ENCODE assay signal across 8 mouse cellular contexts in the genomic region with DNA sequence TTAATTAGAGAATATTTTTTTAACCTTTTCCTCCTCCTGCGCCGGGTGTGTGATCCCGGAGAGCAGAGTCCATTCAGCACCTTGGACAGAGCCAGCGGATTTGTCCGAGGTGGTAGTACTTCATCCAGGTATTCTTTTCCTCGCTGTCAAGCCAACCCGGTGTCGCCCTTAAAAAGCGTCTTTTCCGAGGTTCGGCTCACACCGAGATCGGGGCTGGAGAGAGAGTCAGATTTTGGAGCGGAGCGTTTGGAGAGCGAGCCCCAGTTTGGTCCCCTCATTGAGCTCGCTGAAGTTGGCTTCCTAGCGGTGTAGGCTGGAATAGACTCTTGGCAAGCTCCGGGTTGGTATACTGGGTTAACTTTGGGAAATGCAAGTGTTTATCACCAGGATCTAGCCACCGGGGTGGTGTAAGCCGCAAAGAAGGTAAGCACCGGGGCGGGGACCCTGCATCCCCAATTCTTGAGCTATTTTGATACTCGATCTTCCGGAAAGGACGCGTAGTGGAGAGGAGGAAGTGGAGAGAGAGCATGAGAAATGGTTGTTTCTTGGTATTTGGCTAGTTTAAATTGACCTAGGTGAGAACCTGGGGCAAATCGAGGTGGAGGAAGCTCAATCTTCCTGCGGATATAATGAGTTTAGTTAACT. TPM values are rescaled to one million over a fixed set of nuclear protein-coding genes. Genes with fewer than 3 reads are reported as not detected.
DNase-seq lines count a peak whose midpoint lies in the region; ATAC-seq and TF ChIP-seq lines count a peak whose summit lies in the region.

No protein-coding gene starts in this region.

- H3K27me3 ChIP-seq in lung, embryonic 14.5 days (ENCODE audit: insufficient read depth, low read length), result peaks cover 63% of the 10 kb centered on the region
- no peaks in the 10 kb centered on the region for H3K27me3 ChIP-seq in cerebellum, adult 2 months (ENCODE audit: control insufficient read depth, insufficient read depth, low read length)
- peaks cover 49% of the 10 kb centered on the region for H3K27me3 ChIP-seq in forebrain, postnatal 0 days (ENCODE audit: insufficient read depth, low read length)
- H3K27me3 ChIP-seq in liver, embryonic 12.5 days (replicated peaks), result peaks cover 68% of the 10 kb centered on the region

- H3K4me2 ChIP-seq in lung, embryonic 14.5 days, result peak overlapping the region; percentile 43
- H3K4me2 ChIP-seq in forebrain, postnatal 0 days (ENCODE audit: low read depth), result peak overlapping the region; percentile 97
- peak overlapping the region; percentile 32; the same call in 1 of the 2 replicates for H3K4me2 ChIP-seq in liver, embryonic 12.5 days

- H3K36me3 ChIP-seq in lung, embryonic 14.5 days (ENCODE audit: insufficient read depth), result no peaks in the 10 kb centered on the region
- H3K36me3 ChIP-seq in forebrain, postnatal 0 days (ENCODE audit: insufficient read depth), result no peaks in the 10 kb centered on the region
- H3K36me3 ChIP-seq in liver, embryonic 12.5 days, result no peaks in the 10 kb centered on the region

- WGBS in lung, embryonic 14.5 days, result 2% methylated on average over 29 of the region's 29 CpGs
- WGBS in cerebellum, adult 2 months, result under 1% methylated on average over 29 of the region's 29 CpGs
- WGBS in forebrain, postnatal 0 days, result 1% methylated on average over 29 of the region's 29 CpGs
- WGBS in liver, embryonic 12.5 days (ENCODE audit: insufficient replicate concordance), result 3% methylated on average over 29 of the region's 29 CpGs

- no peak overlapping the region for H3K27ac ChIP-seq in lung, embryonic 14.5 days (ENCODE audit: low read depth)
- peak overlapping the region; percentile 29 for H3K27ac ChIP-seq in cerebellum, adult 2 months (ENCODE audit: insufficient read depth, low read length)
- no peak overlapping the region for H3K27ac ChIP-seq in forebrain, postnatal 0 days (ENCODE audit: low read depth, low read length)
- H3K27ac ChIP-seq in liver, embryonic 12.5 days, result no peak overlapping the region

- no peaks in the 10 kb centered on the region for H3K4me1 ChIP-seq in lung, embryonic 14.5 days (ENCODE audit: insufficient read depth)
- no peaks in the 10 kb centered on the region for H3K4me1 ChIP-seq in cerebellum, adult 2 months (ENCODE audit: control insufficient read depth, insufficient read depth, low read length)
- H3K4me1 ChIP-seq in forebrain, postnatal 0 days (ENCODE audit: insufficient read depth), result peaks cover 13% of the 10 kb centered on the region; the same call in 1 of the 2 replicates
- H3K4me1 ChIP-seq in liver, embryonic 12.5 days, result peaks cover 9% of the 10 kb centered on the region; the same call in 1 of the 2 replicates

- TF ChIP-seq POLR2A in cerebellum, adult 2 months (IDR thresholded peaks at IDR 0.05; ENCODE audit: borderline replicate concordance, insufficient read depth, low read length), result no peak

- peak; percentile 22; the same call in 1 of the 2 replicates for TF ChIP-seq CTCF in lung, embryonic 14.5 days (IDR thresholded peaks at IDR 0.05; ENCODE audit: low read depth)
- peak; percentile 46; the same call in 1 of the 2 replicates for TF ChIP-seq CTCF in cerebellum, adult 2 months (IDR thresholded peaks at IDR 0.05; ENCODE audit: borderline replicate concordance, insufficient read depth, low read depth, low read length)
- peak; percentile 49 for TF ChIP-seq CTCF in forebrain, postnatal 0 days (IDR thresholded peaks at IDR 0.05; ENCODE audit: low read depth)

- no peak overlapping the region for H3K4me3 ChIP-seq in lung, embryonic 14.5 days (ENCODE audit: low read depth, low read length)
- H3K4me3 ChIP-seq in cerebellum, adult 2 months (replicated peaks; ENCODE audit: insufficient read depth, low read depth, low read length), result peak overlapping the region; percentile 69
- H3K4me3 ChIP-seq in forebrain, postnatal 0 days (ENCODE audit: low read depth, low read length), result peak overlapping the region; percentile 55
- H3K4me3 ChIP-seq in liver, embryonic 12.5 days, result no peak overlapping the region

- no peak overlapping the region for H3K9ac ChIP-seq in lung, embryonic 14.5 days
- H3K9ac ChIP-seq in forebrain, postnatal 0 days, result peak overlapping the region; percentile 81
- H3K9ac ChIP-seq in liver, embryonic 12.5 days, result no peak overlapping the region

- H3K9me3 ChIP-seq in lung, embryonic 14.5 days (ENCODE audit: low read depth, low read length), result no peaks in the 10 kb centered on the region
- H3K9me3 ChIP-seq in forebrain, postnatal 0 days (ENCODE audit: low read length), result no peaks in the 10 kb centered on the region
- H3K9me3 ChIP-seq in liver, embryonic 12.5 days (replicated peaks), result no peaks in the 10 kb centered on the region

- no peak for ATAC-seq in lung, embryonic 14.5 days (ENCODE audit: insufficient read depth)
- ATAC-seq in forebrain, postnatal 0 days, result 0 out of 2 replicates have a peak, but pooled peaks have one; percentile 12
- no peak for ATAC-seq in liver, embryonic 12.5 days

- peak; percentile 91 for DNase-seq in lung, embryonic 14.5 days
- no peak for DNase-seq in lung, adult 18-20 months
- DNase-seq in cerebellum, adult 2 months, result peak; percentile 76
- DNase-seq in forebrain, postnatal 0 days, result peak; percentile 66
- DNase-seq in kidney, adult 11 months, result peak; percentile 46
- peak; percentile 57 for DNase-seq in ovary, postnatal 14 days (ENCODE audit: low spot score)
- DNase-seq in spleen, postnatal 14 days (ENCODE audit: low spot score in 2 of 2), result no peak

RNA-seq across cellular contexts. Expression of a gene that starts 1.6 kb away (rescaled TPM):
- polyA plus RNA-seq in lung, embryonic 14.5 days (2014; fragmentation: Nextera tagmentation; extraction: Ambion mirVana), result 0.76 and 0.91 TPM in 2 replicates
- polyA plus RNA-seq in cerebellum, adult 2 months (2012; rRNA removed), result 5.7 and 5.9 TPM in 2 replicates
- 4.6 and 8.0 TPM in 2 replicates for total RNA-seq in forebrain, postnatal 0 days (2014; rRNA removed)
- 3.6 and 6.0 TPM in 2 replicates for polyA plus RNA-seq in forebrain, postnatal 0 days (2015; fragmentation: Nextera tagmentation; extraction: Ambion mirVana)
- 0.25 and 0.33 TPM in 2 replicates for polyA plus RNA-seq in liver, embryonic 12.5 days (2016; fragmentation: Nextera tagmentation; extraction: Ambion mirVana)

Comparison
In these comparisons a context has a peak if more than half of its experiments do, and no peak if none do; other contexts are left out.
1. DNase-seq: peak in lung, embryonic 14.5 days (single experiment), cerebellum, adult 2 months (2 of 2), forebrain, postnatal 0 days (single experiment), kidney, adult 11 months (single experiment) and ovary, postnatal 14 days (single experiment); none in lung, adult 18-20 months (0 of 2) and spleen, postnatal 14 days (0 of 2).
2. H3K4me2 ChIP-seq: peak in every context shown above with its lines; median percentile 97 in forebrain, postnatal 0 days; 43 in lung, embryonic 14.5 days; 32 in liver, embryonic 12.5 days.
3. H3K4me3 ChIP-seq: peak in cerebellum, adult 2 months (single experiment) and forebrain, postnatal 0 days (single experiment); none in lung, embryonic 14.5 days (single experiment) and liver, embryonic 12.5 days (single experiment).
4. Peak in every context shown above with its lines, with median percentiles within 50 percentile points of each other: CTCF ChIP-seq.